In genomic region chr2:28622521-28623124, GRCm38 (mm10) we compare ENCODE assay signal across 9 mouse cellular contexts. TPM values are rescaled to one million over a fixed set of nuclear protein-coding genes. Genes with fewer than 3 reads are reported as not detected.
DNase-seq lines count a peak whose midpoint lies in the region; ATAC-seq and TF ChIP-seq lines count a peak whose summit lies in the region.
"Had no signal": no experiment of that assay in that cellular context is flagged by ENCODE, and none has a peak within 500 bp of the region (broad histone marks: within the 10 kb centered on the region; RNA-seq: fewer than 3 reads in every experiment).

No protein-coding gene starts in this region.

- no peak overlapping the region for H3K9ac ChIP-seq in embryonic facial prominence, embryonic 11.5 days (replicated peaks; ENCODE audit: low read length)
- no peak overlapping the region for H3K9ac ChIP-seq in liver, postnatal 0 days (replicated peaks)
- H3K9ac ChIP-seq: embryonic facial prominence, embryonic 12.5 days had no signal

- no peak for TF ChIP-seq POLR2A in thymus, adult 2 months (IDR thresholded peaks at IDR 0.05; ENCODE audit: control insufficient read depth, extremely low read depth, insufficient read depth, low read length, poor library complexity)

- intact Hi-C loops in gastrocnemius, postnatal 14 days (cut with DNase I; ENCODE audit: low total_unique reads): loop anchor here (1.0 kb wide), 1 partner anchor 28 kb away; no protein-coding TSS in a partner anchor

- no peaks in the 10 kb centered on the region for H3K9me3 ChIP-seq in embryonic facial prominence, embryonic 11.5 days (replicated peaks; ENCODE audit: control insufficient read depth, low read length)
- no peaks in the 10 kb centered on the region for H3K9me3 ChIP-seq in liver, postnatal 0 days (ENCODE audit: low read length)
- H3K9me3 ChIP-seq: embryonic facial prominence, embryonic 12.5 days had no signal

- no peak overlapping the region for H3K4me2 ChIP-seq in embryonic facial prominence, embryonic 11.5 days (ENCODE audit: low read depth, low read length)
- peak overlapping the region; percentile 73 for H3K4me2 ChIP-seq in liver, postnatal 0 days (ENCODE audit: low read depth, low read length)

- H3K4me1 ChIP-seq in thymus, adult 2 months (replicated peaks; ENCODE audit: control insufficient read depth, insufficient read depth, low read length): peaks cover 5% of the 10 kb centered on the region; the same call in 1 of the 2 replicates
- no peaks in the 10 kb centered on the region for H3K4me1 ChIP-seq in embryonic facial prominence, embryonic 11.5 days (ENCODE audit: control insufficient read depth, insufficient read depth, low read length)
- peaks cover 23% of the 10 kb centered on the region for H3K4me1 ChIP-seq in liver, postnatal 0 days (ENCODE audit: insufficient read depth)

- no peak overlapping the region for H3K27ac ChIP-seq in thymus, adult 2 months (ENCODE audit: control insufficient read depth, insufficient read depth, low read length)
- no peak overlapping the region for H3K27ac ChIP-seq in embryonic facial prominence, embryonic 11.5 days (replicated peaks; ENCODE audit: low read depth, low read length)
- H3K27ac ChIP-seq in liver, postnatal 0 days (ENCODE audit: low read depth): no peak overlapping the region
- H3K27ac ChIP-seq: embryonic facial prominence, embryonic 12.5 days had no signal

- no peak overlapping the region for H3K4me3 ChIP-seq in thymus, adult 2 months (ENCODE audit: control insufficient read depth, insufficient read depth, low read length)
- H3K4me3 ChIP-seq in embryonic facial prominence, embryonic 11.5 days (ENCODE audit: low read depth, low read length): no peak overlapping the region
- H3K4me3 ChIP-seq in liver, postnatal 0 days (ENCODE audit: low read depth, low read length): no peak overlapping the region
- H3K4me3 ChIP-seq: embryonic facial prominence, embryonic 12.5 days had no signal

- peak; percentile 32 for DNase-seq in gastrocnemius, postnatal 14 days
- no peak for DNase-seq in gastrocnemius, adult 8-10 months (ENCODE audit: low spot score in 2 of 2)
- DNase-seq in thymus, adult 2 months: peak; percentile 40
- no peak for DNase-seq in thymus, adult 18-20 months
- DNase-seq in embryonic facial prominence, embryonic 11.5 days (ENCODE audit: low spot score): peak; percentile 67
- peak; percentile 80 for DNase-seq in liver, postnatal 0 days
- DNase-seq in spleen, postnatal 4 days (ENCODE audit: low spot score in 2 of 2): peak; percentile 71 to 86
- DNase-seq in Muller cell, postnatal 12 days (ENCODE audit: inconsistent ontology term): no peak

- TF ChIP-seq EP300 in liver, postnatal 0 days (IDR thresholded peaks at IDR 0.05; ENCODE audit: low read depth): no peak

- H3K27me3 ChIP-seq in thymus, adult 2 months (ENCODE audit: control insufficient read depth, insufficient read depth, low read length): no peaks in the 10 kb centered on the region; the same call in 1 of the 2 replicates
- peaks cover 4% of the 10 kb centered on the region; the same call in 1 of the 2 replicates for H3K27me3 ChIP-seq in embryonic facial prominence, embryonic 11.5 days (ENCODE audit: control insufficient read depth, insufficient read depth, low read length)
- H3K27me3 ChIP-seq in liver, postnatal 0 days (ENCODE audit: insufficient read depth, low read length): peaks cover 3% of the 10 kb centered on the region; the same call in 1 of the 2 replicates

- ATAC-seq in embryonic facial prominence, embryonic 11.5 days (replicated peaks; ENCODE audit: insufficient number of reproducible peaks, low FRiP score, low TSS enrichment, low read depth): no peak
- peak; percentile 37; the same call in 1 of the 2 replicates for ATAC-seq in liver, postnatal 0 days

- WGBS in thymus, adult 2 months: 25% methylated on average over 10 of the region's 10 CpGs
- WGBS in embryonic facial prominence, embryonic 11.5 days: 22% methylated on average over 10 of the region's 10 CpGs
- WGBS in liver, postnatal 0 days (ENCODE audit: insufficient replicate concordance): 17% methylated on average over 10 of the region's 10 CpGs

- TF ChIP-seq CTCF in thymus, adult 2 months (IDR thresholded peaks at IDR 0.05; ENCODE audit: borderline replicate concordance, control insufficient read depth, extremely low read depth, insufficient read depth, low read length, poor library complexity): peak; percentile 81; the same call in 1 of the 2 replicates
- TF ChIP-seq CTCF in liver, postnatal 0 days (IDR thresholded peaks at IDR 0.05; ENCODE audit: low read depth): peak; percentile 93

- H3K36me3 ChIP-seq in thymus, adult 2 months (ENCODE audit: control insufficient read depth, insufficient read depth, low read length): no peaks in the 10 kb centered on the region
- H3K36me3 ChIP-seq in embryonic facial prominence, embryonic 11.5 days (replicated peaks; ENCODE audit: control insufficient read depth, insufficient read depth, low read depth, low read length): no peaks in the 10 kb centered on the region
- H3K36me3 ChIP-seq in liver, postnatal 0 days (replicated peaks; ENCODE audit: insufficient read depth, low read length): no peaks in the 10 kb centered on the region; the same call in 1 of the 2 replicates
- H3K36me3 ChIP-seq: embryonic facial prominence, embryonic 12.5 days had no signal

RNA-seq across cellular contexts. Expression of gene Gfi1b, which starts 0.8 kb away (rescaled TPM):
- not detected for total RNA-seq in gastrocnemius, postnatal 14 days (2021)
- not detected for total RNA-seq in gastrocnemius, adult 8-10 months (2022)
- polyA plus RNA-seq in thymus, adult 2 months (2012; rRNA removed): 1.8 and 2.0 TPM in 2 replicates
- polyA plus RNA-seq in embryonic facial prominence, embryonic 11.5 days (2014; fragmentation: Nextera tagmentation; extraction: Ambion mirVana): 2.1 and 2.6 TPM in 2 replicates
- 48.9 and 52.2 TPM in 2 replicates for polyA plus RNA-seq in liver, postnatal 0 days (2015; fragmentation: Nextera tagmentation; extraction: Ambion mirVana)

RNA-seq across cellular contexts. Expression of gene Tsc1, which starts 18.4 kb away (rescaled TPM):
- 10 to 100 TPM; 16.5 to 19.5 TPM for total RNA-seq in gastrocnemius, postnatal 14 days (2021)
- total RNA-seq in gastrocnemius, adult 8-10 months (2022): 10 to 100 TPM; 43.1 to 59.9 (median 45.4) TPM
- polyA plus RNA-seq in thymus, adult 2 months (2012; rRNA removed): 24.7 and 25.3 TPM in 2 replicates
- polyA plus RNA-seq in embryonic facial prominence, embryonic 11.5 days (2014; fragmentation: Nextera tagmentation; extraction: Ambion mirVana): 16.4 and 17.9 TPM in 2 replicates
- 3.7 TPM in 2 replicates for polyA plus RNA-seq in liver, postnatal 0 days (2015; fragmentation: Nextera tagmentation; extraction: Ambion mirVana)

RNA-seq across cellular contexts. Expression of gene Gtf3c5, which starts 39.1 kb away (rescaled TPM):
- 1 to 10 TPM; 7.1 to 7.4 TPM for total RNA-seq in gastrocnemius, postnatal 14 days (2021)
- total RNA-seq in gastrocnemius, adult 8-10 months (2022): 1 to 10 TPM; 6.5 to 8.2 (median 7.4) TPM
- polyA plus RNA-seq in thymus, adult 2 months (2012; rRNA removed): 33.7 and 34.5 TPM in 2 replicates
- 38.5 and 38.8 TPM in 2 replicates for polyA plus RNA-seq in embryonic facial prominence, embryonic 11.5 days (2014; fragmentation: Nextera tagmentation; extraction: Ambion mirVana)
- polyA plus RNA-seq in liver, postnatal 0 days (2015; fragmentation: Nextera tagmentation; extraction: Ambion mirVana): 4.5 and 5.8 TPM in 2 replicates

RNA-seq across cellular contexts. Expression of gene Cel, which starts 59.4 kb away (rescaled TPM):
- not detected for total RNA-seq in gastrocnemius, postnatal 14 days (2021)
- total RNA-seq in gastrocnemius, adult 8-10 months (2022): not detected
- 0.42 and 0.49 TPM in 2 replicates for polyA plus RNA-seq in thymus, adult 2 months (2012; rRNA removed)
- polyA plus RNA-seq in embryonic facial prominence, embryonic 11.5 days (2014; fragmentation: Nextera tagmentation; extraction: Ambion mirVana): not detected in 2 replicates
- 4.7 TPM in 1 of 2 replicates, not detected in the other for polyA plus RNA-seq in liver, postnatal 0 days (2015; fragmentation: Nextera tagmentation; extraction: Ambion mirVana)
- polyA plus RNA-seq: embryonic facial prominence, embryonic 12.5 days had no signal

Comparison
In these comparisons a context has a peak if more than half of its experiments do, and no peak if none do; other contexts are left out.
1. DNase-seq: peak in gastrocnemius, postnatal 14 days (single experiment), thymus, adult 2 months (single experiment), embryonic facial prominence, embryonic 11.5 days (single experiment), liver, postnatal 0 days (single experiment) and spleen, postnatal 4 days (2 of 2); none in gastrocnemius, adult 8-10 months (0 of 2), thymus, adult 18-20 months (0 of 2) and Muller cell, postnatal 12 days (single experiment).
2. RNA of gene Gfi1b, which starts 0.8 kb away (polyA plus RNA-seq): 48.9 to 52.2 TPM in liver, postnatal 0 days; 2.1 to 2.6 TPM in embryonic facial prominence, embryonic 11.5 days and 1.8 to 2.0 TPM in thymus, adult 2 months; every median in the first group is over 10 times any median in the second.